Mouse (Mus musculus): ENCODE results near the gene Pcsk1n. TPM values are rescaled to one million over a fixed set of nuclear protein-coding genes. Genes with fewer than 3 reads are reported as not detected.
A peak's percentile ranks its signal among the peaks of the same experiment; 100 is the strongest.

Gene Pcsk1n
- total RNA-seq, 2 experiments from 2014 or later, result 437 to 442 TPM

- no peak for DNase-seq (ENCODE audit: low spot score in 2 of 2)
Observed at GRCm38 (mm10) chrX:7945618-7946017, 26.0 kb downstream of the Pcsk1n start.

GRCm38 (mm10) chrX:7947108-7947899 is 27.7 kb downstream of the Pcsk1n start, which contains the start of gene Hdac6:
Hdac6 (minus strand) TSS chrX:7947889.
- DNase-seq (ENCODE audit: low spot score in 2 of 2), result no peak

- peak; percentile 93 to 95 for DNase-seq (ENCODE audit: low spot score in 2 of 2)
Observed at GRCm38 (mm10) chrX:7947900-7948492, 28.4 kb downstream of the Pcsk1n start.

- DNase-seq (ENCODE audit: low spot score in 2 of 2), result no peak
Observed at GRCm38 (mm10) chrX:7950091-7950490, 30.5 kb downstream of the Pcsk1n start.

GRCm38 (mm10) chrX:7958868-7959267 is 39.2 kb downstream of the Pcsk1n start:
- DNase-seq (ENCODE audit: low spot score in 2 of 2), result no peak

- no peak for DNase-seq (ENCODE audit: low spot score in 2 of 2)
Observed at GRCm38 (mm10) chrX:7963829-7964626, 44.4 kb downstream of the Pcsk1n start.

GRCm38 (mm10) chrX:7966161-7966560 is 46.5 kb downstream of the Pcsk1n start:
- DNase-seq (ENCODE audit: low spot score in 2 of 2), result no peak

- no peak for DNase-seq (ENCODE audit: low spot score in 2 of 2)
Observed at GRCm38 (mm10) chrX:7967596-7968201, 48.1 kb downstream of the Pcsk1n start.

GRCm38 (mm10) chrX:7968226-7968625 is 48.6 kb downstream of the Pcsk1n start:
- DNase-seq (ENCODE audit: low spot score in 2 of 2), result no peak

- no peak for DNase-seq (ENCODE audit: low spot score in 2 of 2)
Observed at GRCm38 (mm10) chrX:7968899-7969298, 49.3 kb downstream of the Pcsk1n start.

- DNase-seq (ENCODE audit: low spot score in 2 of 2), result no peak
Observed at GRCm38 (mm10) chrX:7971292-7971691, 51.7 kb downstream of the Pcsk1n start.

Other genes starting within 250 kb of the Pcsk1n start
- 1 to 10 TPM; 3.9 to 5.1 TPM for gene Plp2, start 248.4 kb upstream of the Pcsk1n start, total RNA-seq (2021)
- gene Magix, start 238.6 kb upstream of the Pcsk1n start, total RNA-seq (2021), result under 1 TPM in 1 of 2 experiments, not detected in 1; 0.41 TPM
- gene Gpkow, start 222.7 kb upstream of the Pcsk1n start, total RNA-seq (2021), result 10 to 100 TPM; 36.5 to 37.4 TPM
- 10 to 100 TPM; 61.6 to 67.4 TPM for gene Wdr45, start 205.5 kb upstream of the Pcsk1n start, total RNA-seq (2021)
- gene Gm45208, start 197.6 kb upstream of the Pcsk1n start, total RNA-seq (2021), result under 1 TPM in 1 of 2 experiments, not detected in 1; 0.41 TPM
- 100 to 1,000 TPM in 1 of 2 experiments, 10 to 100 TPM in 1; 97.3 to 100 TPM for gene Praf2, start 191.4 kb upstream of the Pcsk1n start, total RNA-seq (2021)
- gene Ccdc120, start 168.9 kb upstream of the Pcsk1n start, total RNA-seq (2021), result 10 to 100 TPM; 17.6 to 21.5 TPM
- gene Tfe3, start 157.3 kb upstream of the Pcsk1n start, total RNA-seq (2021), result 10 to 100 TPM; 33.7 to 38.7 TPM
- gene Gripap1, start 130.1 kb upstream of the Pcsk1n start, total RNA-seq (2021), result 100 to 1,000 TPM in 1 of 2 experiments, 10 to 100 TPM in 1; 95.3 to 105 TPM
- 1 to 10 TPM; 7.0 to 8.9 TPM for gene Kcnd1, start 97.5 kb upstream of the Pcsk1n start, total RNA-seq (2021)
- 10 to 100 TPM; 75.3 to 87.4 TPM for gene Otud5, start 78.5 kb upstream of the Pcsk1n start, total RNA-seq (2021)
- 10 to 100 TPM; 49.3 to 58.8 TPM for gene Pim2, start 41.6 kb upstream of the Pcsk1n start, total RNA-seq (2021)
- gene Slc35a2, start 35.8 kb upstream of the Pcsk1n start, total RNA-seq (2021), result 10 to 100 TPM; 38.9 to 45.9 TPM
- gene Pqbp1, start 20.6 kb upstream of the Pcsk1n start, total RNA-seq (2021), result 10 to 100 TPM; 93.4 to 96.7 TPM
- 10 to 100 TPM; 21.9 to 23.8 TPM for gene Timm17b, start 20.5 kb upstream of the Pcsk1n start, total RNA-seq (2021)
- not detected for gene Gm10491, start 12.0 kb upstream of the Pcsk1n start, total RNA-seq (2021)
- not detected for gene Gm10490, start 10.3 kb upstream of the Pcsk1n start, total RNA-seq (2021)
- not detected for gene Eras, start 8.8 kb downstream of the Pcsk1n start, total RNA-seq (2021)
- gene Hdac6, start 28.1 kb downstream of the Pcsk1n start, total RNA-seq (2021), result 10 to 100 TPM; 41.6 to 43.5 TPM
- gene Gata1, start 58.2 kb downstream of the Pcsk1n start, total RNA-seq (2021), result not detected
- gene Glod5, start 98.7 kb downstream of the Pcsk1n start, total RNA-seq (2021), result under 1 TPM in 1 of 2 experiments, not detected in 1; 0.84 TPM
- 10 to 100 TPM; 20.3 to 24.9 TPM for gene Suv39h1, start 154.9 kb downstream of the Pcsk1n start, total RNA-seq (2021)
- 1 to 10 TPM; 1.4 to 1.6 TPM for gene Was, start 170.7 kb downstream of the Pcsk1n start, total RNA-seq (2021)
- gene Wdr13, start 213.1 kb downstream of the Pcsk1n start, total RNA-seq (2021), result 100 to 1,000 TPM; 205 to 211 TPM
- 100 to 1,000 TPM in 1 of 2 experiments, 10 to 100 TPM in 1; 77.0 to 135 TPM for gene Rbm3, start 226.1 kb downstream of the Pcsk1n start, total RNA-seq (2021)